Mouse (Mus musculus) gonadal fat pad, adult 2 months (tissue): Measurements from ENCODE around the gene Scnn1b. TPM values are rescaled to one million over a fixed set of nuclear protein-coding genes. Genes with fewer than 3 reads are reported as not detected.

Experiments used
- DNase-seq: peaks from one replicate; pipeline ENCODE4 v3.0.0-alpha.2; 2012; ENCODE audit warnings: low read depth
- polyA plus RNA-seq: library from polyadenylated mRNA; depleted of rRNA; stranded (reverse); fragments of >200 nt; gene quantifications from 2 replicates; pipeline ENCODE4 v1.2.3, GENCODE M21; 2012

The Scnn1b gene
- polyA plus RNA-seq, 1 experiment = 2.4 TPM

- no peak for DNase-seq
Measured at GRCm38 (mm10) chr7:121913944-121914343, 49.1 kb downstream of the Scnn1b start.

GRCm38 (mm10) chr7:121924361-121924760 is 59.5 kb downstream of the Scnn1b start:
- no peak for DNase-seq

GRCm38 (mm10) chr7:121927882-121928281 is 63.0 kb downstream of the Scnn1b start:
- no peak for DNase-seq

- no peak for DNase-seq
Measured at GRCm38 (mm10) chr7:121931246-121931645, 66.4 kb downstream of the Scnn1b start.

GRCm38 (mm10) chr7:121933675-121934074 is 68.8 kb downstream of the Scnn1b start:
- DNase-seq = no peak

- no peak for DNase-seq
Measured at GRCm38 (mm10) chr7:121934346-121934745, 69.5 kb downstream of the Scnn1b start.

GRCm38 (mm10) chr7:121935906-121936794 is 71.3 kb downstream of the Scnn1b start:
- DNase-seq = no peak

- no peak for DNase-seq
Measured at GRCm38 (mm10) chr7:121936861-121937630, 72.2 kb downstream of the Scnn1b start.

GRCm38 (mm10) chr7:121938124-121938891 is 73.5 kb downstream of the Scnn1b start:
- no peak for DNase-seq

- no peak for DNase-seq
Measured at GRCm38 (mm10) chr7:121939244-121939643, 74.4 kb downstream of the Scnn1b start.

GRCm38 (mm10) chr7:121939729-121940128 is 74.9 kb downstream of the Scnn1b start:
- no peak for DNase-seq

GRCm38 (mm10) chr7:121941016-121941415 is 76.2 kb downstream of the Scnn1b start:
- no peak for DNase-seq

- no peak for DNase-seq
Measured at GRCm38 (mm10) chr7:121941640-121942039, 76.8 kb downstream of the Scnn1b start.

GRCm38 (mm10) chr7:121942371-121942770 is 77.5 kb downstream of the Scnn1b start:
- DNase-seq = no peak

GRCm38 (mm10) chr7:121946196-121946595 is 81.4 kb downstream of the Scnn1b start:
- no peak for DNase-seq

GRCm38 (mm10) chr7:121947513-121947912 is 82.7 kb downstream of the Scnn1b start:
- no peak for DNase-seq

GRCm38 (mm10) chr7:121954891-121955669 is 90.2 kb downstream of the Scnn1b start:
- DNase-seq = no peak

GRCm38 (mm10) chr7:121955802-121956201 is 91.0 kb downstream of the Scnn1b start:
- DNase-seq = no peak

- no peak for DNase-seq
Measured at GRCm38 (mm10) chr7:121961913-121962570, 97.2 kb downstream of the Scnn1b start.

GRCm38 (mm10) chr7:121962571-121962959 is 97.7 kb downstream of the Scnn1b start:
- no peak for DNase-seq
